Mouse (Mus musculus) testis, adult 10 weeks (tissue): ENCODE data around the gene Sh3bp1. TPM values are rescaled to one million over a fixed set of nuclear protein-coding genes. Genes with fewer than 3 reads are reported as not detected.

Experiments used
- polyA plus RNA-seq: library from polyadenylated mRNA; stranded (reverse); fragments of 350-450 nt; fragmentation: Illumina TruSeq; extraction: RNeasy Lipid Tissue Mini Kit (QIAGEN cat#74804); gene quantifications from one replicate; pipeline ENCODE4 v1.2.3, GENCODE M21; 2014; ENCODE audit warnings: low read depth, low replicate concordance

Sh3bp1 gene
- polyA plus RNA-seq = not detected

DNA sequence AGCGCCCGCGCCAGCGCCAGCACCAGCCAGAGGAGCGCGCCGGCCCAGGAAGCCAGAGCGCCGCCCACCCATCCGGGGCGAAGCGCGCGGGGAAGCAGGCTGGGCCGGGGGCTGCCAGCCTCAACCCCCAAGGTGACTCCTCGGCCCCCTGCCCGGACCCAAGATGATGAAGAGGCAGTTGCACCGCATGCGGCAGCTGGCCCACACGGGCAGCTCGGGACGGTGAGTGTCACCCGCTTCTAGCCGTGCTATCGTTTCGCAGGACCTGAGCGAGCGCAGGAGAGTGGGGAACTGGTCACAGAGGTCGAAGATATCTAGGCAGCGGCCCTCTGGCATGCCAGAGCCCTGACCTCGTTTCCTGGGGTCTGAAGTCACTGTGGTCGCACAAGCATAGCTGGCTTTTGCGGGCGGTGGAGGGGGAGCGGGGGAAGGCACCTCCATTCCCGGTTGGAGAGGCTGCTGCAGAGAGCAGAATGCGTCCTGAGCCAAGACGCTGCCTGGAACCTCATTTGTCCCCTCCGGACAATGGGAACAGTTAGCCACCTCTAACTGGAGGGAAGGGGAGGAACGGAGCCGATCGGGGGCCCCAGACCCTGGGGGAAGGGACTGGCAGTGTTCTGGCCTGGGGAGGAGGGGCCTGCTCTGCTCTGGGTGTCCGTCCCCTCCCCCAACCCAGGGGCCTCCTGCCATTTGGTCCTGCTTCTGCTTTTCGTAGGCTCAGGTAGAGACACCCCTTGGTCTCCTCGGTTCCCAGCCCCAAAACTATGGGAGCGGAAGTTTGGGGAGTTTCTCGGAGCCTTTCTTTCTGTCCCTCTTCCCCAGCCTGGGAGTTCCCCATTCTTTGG is at the start of gene Sh3bp1:
Gene Sh3bp1, plus strand, starts transcription at position 29 of the 845 bp plus-strand sequence.

DNA sequence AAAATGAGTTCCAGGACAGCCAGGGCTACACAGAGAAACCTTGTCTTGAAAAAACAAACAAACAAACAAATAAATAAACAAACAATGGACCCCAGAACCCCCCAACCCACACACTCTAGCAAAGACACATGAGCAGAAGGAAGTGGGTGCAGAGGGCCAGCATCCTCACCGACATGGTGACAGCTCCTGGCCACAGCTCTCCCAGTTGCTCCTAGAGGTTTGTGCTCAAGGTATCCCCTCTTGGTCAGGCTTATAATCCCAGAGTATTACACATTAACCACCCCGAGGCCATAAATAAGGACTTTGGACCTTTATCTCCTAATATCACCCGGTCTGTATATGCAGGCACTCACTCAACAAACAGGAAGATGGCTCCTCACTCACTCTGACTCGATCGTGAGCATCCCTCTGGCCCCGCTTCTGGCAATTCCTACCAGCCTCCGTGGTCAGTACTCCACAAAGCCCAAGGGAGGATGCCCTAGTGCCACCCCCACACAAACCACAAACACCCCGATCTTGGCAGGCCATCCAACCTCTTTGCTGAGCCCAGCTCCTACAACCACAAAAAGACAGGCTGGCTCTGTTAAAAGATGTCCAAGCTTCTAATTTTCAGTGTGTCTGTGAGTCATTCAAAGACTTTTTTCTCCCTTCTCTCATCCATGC is 44.1 kb upstream of the Sh3bp1 start, which contains the start of gene Lgals2:
Gene Lgals2, minus strand, starts transcription at position 227 of the 663 bp plus-strand sequence.

DNA sequence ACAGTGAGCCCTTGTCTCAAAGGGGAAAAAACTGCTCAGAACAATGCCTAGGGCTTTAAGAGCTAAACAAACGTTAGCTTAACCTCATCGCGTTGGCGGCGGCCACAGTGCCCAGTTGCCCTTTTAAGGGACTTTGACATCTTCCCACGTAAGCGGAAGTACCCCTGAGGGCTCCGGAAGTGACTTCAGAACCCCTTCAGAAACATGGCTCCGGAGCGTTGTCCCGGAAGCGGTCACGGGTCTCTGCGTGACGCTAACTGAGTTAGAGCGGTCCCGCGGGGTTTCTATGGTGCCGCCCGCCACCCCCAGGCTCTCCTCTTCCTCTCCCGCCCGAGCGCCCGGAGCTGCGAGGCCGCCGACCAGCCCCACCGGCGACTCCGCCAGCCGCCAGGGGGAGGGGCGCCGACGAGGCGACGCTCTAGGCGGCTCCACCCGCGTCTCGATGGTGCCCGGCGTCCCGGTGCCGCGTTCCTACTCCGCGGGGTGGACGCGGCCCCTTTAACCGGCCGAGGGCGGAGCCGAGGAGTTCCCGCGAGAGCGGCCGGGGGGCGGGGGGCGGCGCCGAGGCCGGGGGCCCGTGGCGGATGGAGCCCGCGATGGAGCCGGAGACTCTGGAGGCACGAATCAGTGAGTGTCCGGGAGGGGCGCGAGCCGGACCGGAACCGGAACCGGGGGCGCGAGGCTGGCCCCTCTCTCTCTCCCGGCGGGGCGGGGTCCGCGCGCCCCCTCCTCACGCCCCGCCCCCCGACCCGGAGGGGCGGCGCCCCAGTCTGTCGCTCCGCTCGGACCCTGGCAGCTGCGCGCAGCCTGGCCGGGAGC is 22.4 kb upstream of the Sh3bp1 start, which contains the start of gene Gga1:
Gene Gga1, plus strand, starts transcription at position 200 of the 819 bp plus-strand sequence.

DNA sequence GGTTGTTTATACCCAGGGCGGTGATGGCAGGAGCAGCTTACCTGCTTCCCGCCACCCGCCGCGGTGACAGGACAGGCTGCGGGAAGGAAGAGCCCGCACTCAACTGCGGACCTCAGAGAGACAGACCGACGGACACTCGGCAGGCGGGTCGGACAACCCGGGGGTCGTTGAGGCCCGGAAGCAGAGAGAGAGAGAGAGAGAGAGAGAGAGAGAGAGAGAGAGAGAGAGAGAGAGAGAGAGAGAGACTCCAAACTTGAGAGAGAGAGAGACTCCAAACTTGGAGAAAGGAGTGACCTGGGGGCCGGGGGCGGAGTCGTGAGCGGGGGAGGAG is 194 bp upstream of the Sh3bp1 start, which contains the start of gene Gm49510:
Gene Gm49510, plus strand, starts transcription at position 259 of the 331 bp plus-strand sequence.

DNA sequence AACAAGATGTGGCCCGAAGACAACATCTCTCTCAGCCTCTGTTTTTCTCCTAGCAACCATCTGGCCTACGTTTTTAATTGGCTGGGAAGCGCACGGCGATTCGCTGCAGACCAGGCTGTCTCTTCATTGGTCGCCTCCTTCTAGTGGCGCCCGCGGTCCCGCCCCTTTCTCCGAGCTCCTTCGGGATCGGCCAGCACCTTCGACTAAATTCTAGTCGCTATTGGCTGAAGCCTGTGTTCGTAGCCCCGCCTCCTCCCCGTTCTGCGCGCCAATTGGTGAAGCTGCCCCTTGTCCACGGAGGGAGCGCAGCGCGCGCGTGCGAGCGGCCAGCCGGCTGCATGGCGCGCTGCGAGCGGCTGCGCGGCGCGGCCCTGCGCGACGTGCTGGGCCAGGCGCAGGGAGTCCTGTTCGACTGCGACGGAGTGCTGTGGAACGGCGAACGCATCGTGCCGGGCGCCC is 14.1 kb downstream of the Sh3bp1 start, which contains the start of gene Pdxp:
Gene Pdxp, plus strand, starts transcription at position 288 of the 459 bp plus-strand sequence.

DNA sequence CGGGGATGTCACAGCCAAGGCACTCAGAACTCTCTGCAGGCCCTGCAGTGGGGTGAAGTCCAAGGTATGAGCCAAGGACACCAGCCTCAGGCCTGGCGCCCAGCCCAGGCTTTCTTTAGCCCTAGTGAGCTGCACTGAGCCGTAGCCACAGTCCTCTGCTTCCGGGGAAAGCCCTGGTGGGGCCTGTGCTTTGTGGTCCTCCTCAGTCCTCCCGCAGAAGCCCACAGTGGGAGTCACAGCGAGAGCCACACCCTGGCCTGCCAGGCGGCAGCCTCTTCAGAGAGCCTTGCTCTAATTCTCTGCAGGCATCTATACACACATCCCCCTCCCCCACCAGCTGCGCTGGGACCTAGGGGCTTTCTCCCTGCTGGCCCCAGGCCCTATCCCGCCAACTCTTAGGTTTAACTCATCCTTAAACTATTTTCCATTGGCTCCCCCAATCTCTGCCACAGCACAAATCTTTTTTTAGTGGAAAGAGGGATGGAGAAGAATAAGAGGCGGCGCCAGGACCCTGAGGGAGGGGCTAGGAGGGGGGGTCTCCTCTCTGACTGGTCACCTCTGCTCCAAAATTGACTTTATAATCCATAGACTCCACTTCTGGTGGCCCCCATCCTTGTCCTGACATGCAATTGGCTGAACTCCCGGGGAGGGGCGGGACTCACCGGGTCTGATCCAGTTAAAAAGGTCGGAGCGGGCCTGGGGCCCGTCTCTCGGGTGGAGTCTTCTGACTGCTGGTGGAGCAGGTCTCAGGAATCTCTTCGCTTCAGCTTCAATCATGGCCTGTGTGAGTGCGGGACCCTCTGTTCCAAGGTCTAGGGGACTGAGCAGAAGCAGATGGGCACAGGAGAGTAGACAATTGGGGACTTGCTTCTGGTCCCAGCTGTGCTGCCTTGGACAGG is 26.7 kb downstream of the Sh3bp1 start, which contains the start of gene Lgals1:
Gene Lgals1, plus strand, starts transcription at position 705 of the 899 bp plus-strand sequence.

DNA sequence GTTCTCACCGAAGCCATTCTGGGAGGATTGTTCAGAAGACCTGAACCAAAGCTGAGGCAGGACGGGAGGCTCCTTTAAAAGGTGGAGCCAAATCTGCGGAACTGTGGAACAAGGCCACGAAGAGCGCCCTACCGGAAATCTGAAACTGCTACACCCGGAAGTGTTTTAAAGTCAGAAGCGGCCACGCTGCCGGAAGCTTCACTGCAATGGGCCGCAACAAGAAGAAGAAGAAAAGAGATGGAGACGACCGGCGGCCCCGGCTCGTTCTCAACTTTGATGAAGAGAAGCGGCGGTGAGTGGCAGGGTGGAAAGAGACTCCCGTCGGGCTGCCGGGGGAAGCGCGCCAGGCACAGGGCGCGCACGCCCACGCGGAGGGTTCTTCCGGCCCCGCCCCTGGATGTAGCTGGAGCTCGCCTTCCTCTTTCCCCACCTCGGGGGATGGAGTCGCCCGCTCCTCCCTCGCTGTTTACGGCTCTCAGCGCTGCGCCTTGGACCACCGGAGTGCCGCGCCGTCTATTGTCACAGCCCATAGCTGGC is 35.3 kb downstream of the Sh3bp1 start, which contains the start of gene Nol12:
Gene Nol12, plus strand, starts transcription at position 150 of the 537 bp plus-strand sequence.

DNA sequence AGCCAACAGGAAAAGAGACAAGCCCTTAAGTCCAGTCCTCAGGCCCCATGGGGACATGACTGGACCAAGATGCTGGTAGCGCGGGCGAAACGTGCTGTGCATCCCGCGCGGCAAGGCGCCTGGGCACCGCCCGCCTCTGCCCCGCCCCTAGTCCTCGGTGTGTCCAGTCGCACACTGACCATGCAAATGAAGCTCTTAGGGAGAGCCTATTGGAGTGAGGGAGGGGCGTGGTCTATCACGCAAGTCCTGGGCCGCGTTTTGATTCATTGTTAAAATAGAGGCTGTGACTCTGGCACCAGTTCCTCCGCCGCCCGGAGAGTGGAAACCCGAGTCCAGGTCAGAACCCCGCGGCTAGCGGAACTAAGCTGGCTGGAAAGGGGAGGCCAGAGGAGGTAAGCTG is 48.1 kb downstream of the Sh3bp1 start, which contains the start of gene Triobp:
Gene Triobp, plus strand, starts transcription at position 68 of the 400 bp plus-strand sequence.

Other genes with a start within 250 kb of the Sh3bp1 start
- 0.27 TPM for gene Elfn2, start 181.0 kb upstream of the Sh3bp1 start, polyA plus RNA-seq
- not detected for gene Mfng, start 126.3 kb upstream of the Sh3bp1 start, polyA plus RNA-seq
- 0.15 TPM for gene Card10, start 96.7 kb upstream of the Sh3bp1 start, polyA plus RNA-seq
- gene Cdc42ep1, start 57.1 kb upstream of the Sh3bp1 start, polyA plus RNA-seq = 0.07 TPM
- gene Lgals2, start 44.2 kb upstream of the Sh3bp1 start, polyA plus RNA-seq = 0.45 TPM
- 3.3 TPM for gene Gga1, start 22.6 kb upstream of the Sh3bp1 start, polyA plus RNA-seq
- not detected for gene Gm49510, start 101 bp upstream of the Sh3bp1 start, polyA plus RNA-seq
- 0.49 TPM for gene Pdxp, start 14.2 kb downstream of the Sh3bp1 start, polyA plus RNA-seq
- 5.7 TPM for gene Lgals1, start 27.0 kb downstream of the Sh3bp1 start, polyA plus RNA-seq
- gene Nol12, start 35.2 kb downstream of the Sh3bp1 start, polyA plus RNA-seq = 13.6 TPM
- 0.59 TPM for gene Triobp, start 48.0 kb downstream of the Sh3bp1 start, polyA plus RNA-seq
- gene H1f0, start 128.7 kb downstream of the Sh3bp1 start, polyA plus RNA-seq = 11.0 TPM
- gene Galr3, start 142.1 kb downstream of the Sh3bp1 start, polyA plus RNA-seq = not detected
- gene Ankrd54, start 163.1 kb downstream of the Sh3bp1 start, polyA plus RNA-seq = 16.7 TPM
- 67.2 TPM for gene Eif3l, start 175.4 kb downstream of the Sh3bp1 start, polyA plus RNA-seq
- 14.5 TPM for gene Micall1, start 209.1 kb downstream of the Sh3bp1 start, polyA plus RNA-seq
- not detected for gene Polr2f, start 241.2 kb downstream of the Sh3bp1 start, polyA plus RNA-seq
- 20.5 TPM for gene 1700088E04Rik, start 241.5 kb downstream of the Sh3bp1 start, polyA plus RNA-seq